Mouse (Mus musculus) testis, adult 2 months (tissue): Measurements from ENCODE around the gene Cdc45.

Source experiments
- CTCF ChIP-seq: fragments of 200-500 bp; IDR thresholded peaks from 2 replicates; pipeline ENCODE4 v1.5.1; 2012; ENCODE audit warnings: low read depth, mild to moderate bottlenecking, inconsistent platforms, low read length, moderate library complexity; ENCODE audit not compliant: control insufficient read depth, insufficient read depth, insufficient replicate concordance
- POLR2A ChIP-seq: fragments of 200-500 bp; IDR thresholded peaks from 2 replicates; pipeline ENCODE4 v1.6.1; 2012; ENCODE audit warnings: low read depth, mild to moderate bottlenecking, inconsistent platforms, low read length, moderate library complexity; ENCODE audit not compliant: control insufficient read depth

DNA sequence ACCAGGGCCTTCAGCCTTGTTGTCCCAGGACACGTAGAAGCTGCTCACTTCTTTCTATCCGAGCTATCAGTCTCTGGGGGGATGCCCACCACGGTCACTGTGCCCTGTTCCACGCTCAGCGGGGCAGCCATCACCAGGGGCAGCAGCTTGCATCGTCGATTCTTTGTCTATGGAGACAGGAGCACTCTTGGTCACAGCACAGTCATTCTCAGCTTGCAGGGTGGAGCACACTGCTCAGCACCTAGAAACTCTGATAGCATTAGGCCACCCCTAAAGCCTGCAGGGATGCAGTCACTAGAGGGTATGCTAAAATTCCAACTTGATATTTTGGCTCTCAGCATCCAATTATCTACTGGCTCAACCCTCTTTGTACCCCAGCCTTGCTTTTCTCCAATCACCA lies 26.8 kb downstream of the Cdc45 start:
- TF ChIP-seq CTCF (no peak), POLR2A (no peak)
